In the genomic region with DNA sequence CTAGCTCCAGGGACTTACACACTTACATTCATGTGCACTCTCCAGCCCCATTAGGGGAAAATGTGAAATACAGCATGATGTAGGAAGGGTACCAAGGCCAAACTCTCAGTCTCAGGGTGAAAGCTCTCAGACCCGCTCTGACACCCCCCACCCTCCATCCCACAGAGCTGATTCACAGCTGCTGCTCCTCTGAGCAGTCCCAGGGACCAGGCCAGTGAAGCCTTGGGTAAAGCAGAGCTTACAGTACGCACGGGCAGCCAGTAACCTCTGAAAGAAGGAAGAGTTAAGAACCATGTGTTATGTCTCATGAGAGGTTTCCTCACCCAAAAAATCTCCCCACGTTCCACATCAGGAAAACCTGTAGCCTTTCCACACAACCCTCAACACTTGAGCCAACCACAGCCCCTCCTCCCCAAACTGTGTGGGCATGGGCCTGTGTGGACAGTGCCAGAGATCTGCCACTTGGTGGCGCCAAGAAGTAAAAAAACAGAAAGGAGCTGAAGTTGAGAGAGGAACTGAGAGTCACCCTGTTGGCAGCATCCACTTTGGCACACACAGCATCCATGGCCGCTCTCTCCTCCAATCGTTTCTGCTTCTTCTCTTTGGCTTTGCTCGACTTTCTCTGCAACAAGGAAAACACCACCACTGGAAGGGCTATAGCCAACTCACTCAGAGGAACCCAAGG, we compare ENCODE assay signal across 8 mouse cellular contexts. TPM values are rescaled to one million over a fixed set of nuclear protein-coding genes. Genes with fewer than 3 reads are reported as not detected.
DNase-seq lines count a peak whose midpoint lies in the region; ATAC-seq and TF ChIP-seq lines count a peak whose summit lies in the region.

No protein-coding gene starts in this region.

- H3K9me3 ChIP-seq in embryonic facial prominence, embryonic 15.5 days (replicated peaks) = no peaks in the 10 kb centered on the region
- no peaks in the 10 kb centered on the region; the same call in 1 of the 2 replicates for H3K9me3 ChIP-seq in heart, embryonic 11.5 days (replicated peaks; ENCODE audit: control insufficient read depth, low read length)
- H3K9me3 ChIP-seq in kidney, postnatal 0 days (replicated peaks; ENCODE audit: low read length) = no peaks in the 10 kb centered on the region
- H3K9me3 ChIP-seq in liver, embryonic 11.5 days (ENCODE audit: control insufficient read depth, low read length) = no peaks in the 10 kb centered on the region
- H3K9me3 ChIP-seq in stomach, embryonic 14.5 days (ENCODE audit: control insufficient read depth, low read depth, low read length) = no peaks in the 10 kb centered on the region

- 33% methylated on average over 8 of the region's 8 CpGs for WGBS in bone marrow, adult 2 months
- WGBS in embryonic facial prominence, embryonic 15.5 days = 50% methylated on average over 8 of the region's 8 CpGs
- WGBS in heart, embryonic 11.5 days (ENCODE audit: insufficient replicate concordance) = 69% methylated on average over 8 of the region's 8 CpGs
- WGBS in kidney, postnatal 0 days = 52% methylated on average over 8 of the region's 8 CpGs
- 64% methylated on average over 8 of the region's 8 CpGs for WGBS in liver, embryonic 11.5 days
- WGBS in stomach, embryonic 14.5 days = 55% methylated on average over 8 of the region's 8 CpGs

- ATAC-seq in embryonic facial prominence, embryonic 15.5 days (ENCODE audit: insufficient number of reproducible peaks, low FRiP score, low TSS enrichment, low read depth) = peak; percentile 85
- 0 out of 2 replicates have a peak, but pooled peaks have one; percentile 39 for ATAC-seq in heart, embryonic 11.5 days (replicated peaks; ENCODE audit: insufficient number of reproducible peaks, low FRiP score, low TSS enrichment)
- peak; percentile 81 for ATAC-seq in kidney, postnatal 0 days (replicated peaks; ENCODE audit: low FRiP score, low read depth)
- ATAC-seq in liver, embryonic 11.5 days (replicated peaks; ENCODE audit: low FRiP score) = peak; percentile 64
- ATAC-seq in stomach, embryonic 14.5 days (ENCODE audit: insufficient number of reproducible peaks, insufficient read depth, low FRiP score, low read depth) = peak; percentile 69; the same call in 1 of the 2 replicates

- TF ChIP-seq CTCF in bone marrow, adult 2 months (IDR thresholded peaks at IDR 0.05; ENCODE audit: control insufficient read depth, insufficient read depth, low read length) = peak; percentile 78
- peak; percentile 84 for TF ChIP-seq CTCF in kidney, postnatal 0 days (IDR thresholded peaks at IDR 0.05; ENCODE audit: low read depth)

- TF ChIP-seq POLR2A in bone marrow, adult 2 months (IDR thresholded peaks at IDR 0.05; ENCODE audit: borderline replicate concordance, control insufficient read depth, low read depth, low read length) = no peak

- DNase-seq in B cell, adult 2 months = peak; percentile 87 to 88
- peak; percentile 86 for DNase-seq in kidney, postnatal 0 days (ENCODE audit: low spot score)
- DNase-seq in liver, embryonic 11.5 days (ENCODE audit: low spot score) = no peak
- DNase-seq in neural tube, embryonic 10.5 days (ENCODE audit: extremely low spot score, low spot score) = peak; percentile 63

- no peak overlapping the region for H3K9ac ChIP-seq in embryonic facial prominence, embryonic 15.5 days
- H3K9ac ChIP-seq in heart, embryonic 11.5 days (ENCODE audit: low read depth, low read length) = no peak overlapping the region
- H3K9ac ChIP-seq in kidney, postnatal 0 days (ENCODE audit: low read depth, low read length) = no peak overlapping the region
- no peak overlapping the region for H3K9ac ChIP-seq in liver, embryonic 11.5 days (ENCODE audit: low read depth, low read length)
- H3K9ac ChIP-seq in stomach, embryonic 14.5 days (replicated peaks; ENCODE audit: low read depth, low read length) = no peak overlapping the region

- peaks cover 47% of the 10 kb centered on the region for H3K36me3 ChIP-seq in embryonic facial prominence, embryonic 15.5 days
- peaks cover 18% of the 10 kb centered on the region for H3K36me3 ChIP-seq in heart, embryonic 11.5 days (ENCODE audit: control insufficient read depth, insufficient read depth, low read length)
- H3K36me3 ChIP-seq in kidney, postnatal 0 days (ENCODE audit: insufficient read depth, low read length) = peaks cover 18% of the 10 kb centered on the region
- H3K36me3 ChIP-seq in liver, embryonic 11.5 days (ENCODE audit: control insufficient read depth, insufficient read depth, low read length) = peaks cover 23% of the 10 kb centered on the region
- peaks cover 25% of the 10 kb centered on the region for H3K36me3 ChIP-seq in stomach, embryonic 14.5 days (ENCODE audit: control insufficient read depth, insufficient read depth, low read length)

- no peak overlapping the region for H3K4me2 ChIP-seq in embryonic facial prominence, embryonic 15.5 days (replicated peaks)
- H3K4me2 ChIP-seq in heart, embryonic 11.5 days = no peak overlapping the region
- no peak overlapping the region for H3K4me2 ChIP-seq in kidney, postnatal 0 days (ENCODE audit: low read length)
- H3K4me2 ChIP-seq in liver, embryonic 11.5 days = no peak overlapping the region
- no peak overlapping the region for H3K4me2 ChIP-seq in stomach, embryonic 14.5 days (replicated peaks; ENCODE audit: low read depth, low read length)

- no peaks in the 10 kb centered on the region for H3K27me3 ChIP-seq in embryonic facial prominence, embryonic 15.5 days
- H3K27me3 ChIP-seq in heart, embryonic 11.5 days (ENCODE audit: control insufficient read depth, insufficient read depth, low read length) = no peaks in the 10 kb centered on the region
- H3K27me3 ChIP-seq in kidney, postnatal 0 days (ENCODE audit: insufficient read depth, low read length) = no peaks in the 10 kb centered on the region
- H3K27me3 ChIP-seq in liver, embryonic 11.5 days (replicated peaks; ENCODE audit: control insufficient read depth, insufficient read depth, low read length) = no peaks in the 10 kb centered on the region
- no peaks in the 10 kb centered on the region for H3K27me3 ChIP-seq in stomach, embryonic 14.5 days (ENCODE audit: control insufficient read depth, insufficient read depth, low read length)

- no peak overlapping the region for H3K4me3 ChIP-seq in bone marrow, adult 2 months (replicated peaks; ENCODE audit: control insufficient read depth, low read depth, low read length)
- no peak overlapping the region for H3K4me3 ChIP-seq in embryonic facial prominence, embryonic 15.5 days (replicated peaks)
- no peak overlapping the region for H3K4me3 ChIP-seq in heart, embryonic 11.5 days (ENCODE audit: low read depth, low read length)
- no peak overlapping the region for H3K4me3 ChIP-seq in kidney, postnatal 0 days (replicated peaks; ENCODE audit: low read depth, low read length)
- no peak overlapping the region for H3K4me3 ChIP-seq in liver, embryonic 11.5 days (ENCODE audit: low read depth, low read length)
- no peak overlapping the region for H3K4me3 ChIP-seq in stomach, embryonic 14.5 days (ENCODE audit: low read depth, low read length)

- no peaks in the 10 kb centered on the region; the same call in 1 of the 2 replicates for H3K4me1 ChIP-seq in bone marrow, adult 2 months (ENCODE audit: control insufficient read depth, insufficient read depth, low read length)
- peaks cover 9% of the 10 kb centered on the region for H3K4me1 ChIP-seq in embryonic facial prominence, embryonic 15.5 days
- H3K4me1 ChIP-seq in heart, embryonic 11.5 days (ENCODE audit: control insufficient read depth, insufficient read depth, low read length) = peaks cover 3% of the 10 kb centered on the region
- H3K4me1 ChIP-seq in kidney, postnatal 0 days (replicated peaks; ENCODE audit: insufficient read depth, low read length) = 0 out of 2 replicates have a peak, but pooled peaks cover 5% of the 10 kb centered on the region
- peaks cover 3% of the 10 kb centered on the region for H3K4me1 ChIP-seq in liver, embryonic 11.5 days (replicated peaks; ENCODE audit: control insufficient read depth, insufficient read depth, low read length)
- H3K4me1 ChIP-seq in stomach, embryonic 14.5 days (ENCODE audit: control insufficient read depth, insufficient read depth, low read length) = peaks cover 4% of the 10 kb centered on the region; the same call in 1 of the 2 replicates

- H3K27ac ChIP-seq in bone marrow, adult 2 months (ENCODE audit: control insufficient read depth, insufficient read depth, low read depth, low read length, poor library complexity) = no peak overlapping the region
- no peak overlapping the region for H3K27ac ChIP-seq in embryonic facial prominence, embryonic 15.5 days (replicated peaks)
- no peak overlapping the region for H3K27ac ChIP-seq in heart, embryonic 11.5 days (ENCODE audit: low read depth, low read length)
- H3K27ac ChIP-seq in kidney, postnatal 0 days = no peak overlapping the region
- H3K27ac ChIP-seq in liver, embryonic 11.5 days (ENCODE audit: low read depth, low read length) = no peak overlapping the region
- H3K27ac ChIP-seq in stomach, embryonic 14.5 days (ENCODE audit: low read length) = no peak overlapping the region

RNA-seq across cellular contexts. Expression of a gene that starts 6.3 kb away (rescaled TPM):
- polyA plus RNA-seq in bone marrow, adult 2 months (2011; ENCODE audit: insufficient read depth, insufficient read length, low replicate concordance, missing spikeins) = 16.3 and 17.7 TPM in 2 replicates
- 49.8 and 55.4 TPM in 2 replicates for polyA plus RNA-seq in embryonic facial prominence, embryonic 15.5 days (2015; fragmentation: Nextera tagmentation; extraction: Ambion mirVana)
- polyA plus RNA-seq in heart, embryonic 11.5 days (2014; fragmentation: Nextera tagmentation; extraction: Ambion mirVana) = 62.1 and 68.6 TPM in 2 replicates
- 47.3 and 55.8 TPM in 2 replicates for polyA plus RNA-seq in kidney, postnatal 0 days (2015; fragmentation: Nextera tagmentation; extraction: Ambion mirVana)
- polyA plus RNA-seq in liver, embryonic 11.5 days (2014; fragmentation: Nextera tagmentation; extraction: Ambion mirVana) = 70.7 and 76.0 TPM in 2 replicates
- 59.4 and 59.6 TPM in 2 replicates for polyA plus RNA-seq in stomach, embryonic 14.5 days (2014; fragmentation: Nextera tagmentation; extraction: Ambion mirVana)

RNA-seq across cellular contexts. Expression of a gene that starts 17.3 kb away (rescaled TPM):
- polyA plus RNA-seq in bone marrow, adult 2 months (2011; ENCODE audit: insufficient read depth, insufficient read length, low replicate concordance, missing spikeins) = 369 and 431 TPM in 2 replicates
- 822 and 870 TPM in 2 replicates for polyA plus RNA-seq in embryonic facial prominence, embryonic 15.5 days (2015; fragmentation: Nextera tagmentation; extraction: Ambion mirVana)
- 1,752 and 1,771 TPM in 2 replicates for polyA plus RNA-seq in heart, embryonic 11.5 days (2014; fragmentation: Nextera tagmentation; extraction: Ambion mirVana)
- polyA plus RNA-seq in kidney, postnatal 0 days (2015; fragmentation: Nextera tagmentation; extraction: Ambion mirVana) = 2,325 and 2,471 TPM in 2 replicates
- polyA plus RNA-seq in liver, embryonic 11.5 days (2014; fragmentation: Nextera tagmentation; extraction: Ambion mirVana) = 1,017 and 1,108 TPM in 2 replicates
- 1,044 and 1,144 TPM in 2 replicates for polyA plus RNA-seq in stomach, embryonic 14.5 days (2014; fragmentation: Nextera tagmentation; extraction: Ambion mirVana)

RNA-seq across cellular contexts. Expression of a gene that starts 28.6 kb away (rescaled TPM):
- polyA plus RNA-seq in bone marrow, adult 2 months (2011; ENCODE audit: insufficient read depth, insufficient read length, low replicate concordance, missing spikeins) = 24.0 and 45.5 TPM in 2 replicates
- polyA plus RNA-seq in embryonic facial prominence, embryonic 15.5 days (2015; fragmentation: Nextera tagmentation; extraction: Ambion mirVana) = 206 and 214 TPM in 2 replicates
- 172 and 186 TPM in 2 replicates for polyA plus RNA-seq in heart, embryonic 11.5 days (2014; fragmentation: Nextera tagmentation; extraction: Ambion mirVana)
- polyA plus RNA-seq in kidney, postnatal 0 days (2015; fragmentation: Nextera tagmentation; extraction: Ambion mirVana) = 197 and 209 TPM in 2 replicates
- 139 and 140 TPM in 2 replicates for polyA plus RNA-seq in liver, embryonic 11.5 days (2014; fragmentation: Nextera tagmentation; extraction: Ambion mirVana)
- 222 and 238 TPM in 2 replicates for polyA plus RNA-seq in stomach, embryonic 14.5 days (2014; fragmentation: Nextera tagmentation; extraction: Ambion mirVana)

RNA-seq across cellular contexts. Expression of a gene that starts 32.4 kb away (rescaled TPM):
- 4.4 and 19.6 TPM in 2 replicates for polyA plus RNA-seq in bone marrow, adult 2 months (2011; ENCODE audit: insufficient read depth, insufficient read length, low replicate concordance, missing spikeins)
- 20.3 and 22.9 TPM in 2 replicates for polyA plus RNA-seq in embryonic facial prominence, embryonic 15.5 days (2015; fragmentation: Nextera tagmentation; extraction: Ambion mirVana)
- 8.4 and 9.5 TPM in 2 replicates for polyA plus RNA-seq in heart, embryonic 11.5 days (2014; fragmentation: Nextera tagmentation; extraction: Ambion mirVana)
- polyA plus RNA-seq in kidney, postnatal 0 days (2015; fragmentation: Nextera tagmentation; extraction: Ambion mirVana) = 4.9 and 6.3 TPM in 2 replicates
- polyA plus RNA-seq in liver, embryonic 11.5 days (2014; fragmentation: Nextera tagmentation; extraction: Ambion mirVana) = 7.5 and 8.7 TPM in 2 replicates
- 8.4 and 10.2 TPM in 2 replicates for polyA plus RNA-seq in stomach, embryonic 14.5 days (2014; fragmentation: Nextera tagmentation; extraction: Ambion mirVana)
